Mouse (Mus musculus) hindbrain, postnatal 0 days (tissue): Measurements from ENCODE around the gene Snf8. TPM values are rescaled to one million over a fixed set of nuclear protein-coding genes. Genes with fewer than 3 reads are reported as not detected.

Experiments
- ATAC-seq: fragments of 200-750 bp; cut with Nextera tagmentation; 2 replicates; pipeline ENCODE4 v1.8.0; 2017; ENCODE audit warnings: mild to moderate bottlenecking, moderate TSS enrichment, moderate library complexity
- DNase-seq: peaks from one replicate; pipeline ENCODE4 v3.0.0-alpha.2; 2015; ENCODE audit warnings: low spot score
- H3K27ac ChIP-seq: fragments of 300-500 bp; sonication (generic); 2 replicates; pipeline ENCODE4 v1.5.1; 2014; ENCODE audit warnings: mild to moderate bottlenecking
- H3K27me3 ChIP-seq: fragments of 300-500 bp; sonication (generic); 2 replicates; pipeline ENCODE4 v1.6.1; 2014; ENCODE audit warnings: low read length, mixed read lengths; ENCODE audit not compliant: insufficient read depth
- H3K36me3 ChIP-seq: fragments of 300-500 bp; sonication (generic); 2 replicates; pipeline ENCODE4 v1.6.1; 2014; ENCODE audit warnings: low read length, mixed read lengths; ENCODE audit not compliant: insufficient read depth
- H3K4me1 ChIP-seq: fragments of 300-500 bp; sonication (generic); 2 replicates; pipeline ENCODE4 v1.6.1; 2014; ENCODE audit warnings: antibody characterized with exemption, low read length, mixed read lengths; ENCODE audit not compliant: insufficient read depth
- H3K4me2 ChIP-seq: fragments of 300-500 bp; sonication (generic); 2 replicates; pipeline ENCODE4 v1.6.1; 2014; ENCODE audit warnings: low read depth, mild to moderate bottlenecking, low read length, moderate library complexity, mixed read lengths
- H3K4me3 ChIP-seq: fragments of 300-500 bp; sonication (generic); 2 replicates; pipeline ENCODE4 v1.5.1; 2014; ENCODE audit warnings: low read length
- H3K9ac ChIP-seq: fragments of 300-500 bp; sonication (generic); replicated peaks from 2 replicates; pipeline ENCODE4 v1.6.1; 2014; ENCODE audit warnings: mild to moderate bottlenecking, low read length, moderate library complexity, mixed read lengths
- H3K9me3 ChIP-seq: fragments of 300-500 bp; sonication (generic); 2 replicates; pipeline ENCODE4 v1.6.1; 2016; ENCODE audit warnings: low read length, mixed read lengths
- CTCF ChIP-seq: IDR thresholded peaks from 2 replicates; pipeline ENCODE4 v1.5.1; 2016; ENCODE audit warnings: antibody characterized with exemption, control low read depth, low read depth
- WGBS: fragments of 180-500 bp; shearing (Covaris S2); extraction: QIAGEN DNeasy Blood & Tissue Kit; methylation state at CpG from one replicate; pipeline ENCODE4 v1.1.7; 2014; 5-methylcytosine and 5-hydroxymethylcytosine counted together
- polyA plus RNA-seq: library from polyadenylated mRNA; unstranded; fragments of >200 nt; fragmentation: Nextera tagmentation; extraction: Ambion mirVana; gene quantifications from 2 replicates; pipeline ENCODE4 v1.2.1, GENCODE M21; 2015
- total RNA-seq: library from RNA; depleted of rRNA; stranded (reverse); fragments of >200 nt; gene quantifications from 2 replicates; pipeline ENCODE4 v1.2.3, GENCODE M21; 2014

Snf8 gene
- total and polyA plus RNA-seq, 2 experiments from 2014 or later: 21.4 to 114 TPM

- no peaks in the 10 kb centered on the region for H3K9me3 ChIP-seq
- H3K9ac ChIP-seq: peak overlapping the region; percentile 69
- peak overlapping the region; percentile 74 for H3K4me3 ChIP-seq
- H3K4me1 ChIP-seq: peaks cover 10% of the 10 kb centered on the region
- H3K36me3 ChIP-seq: no peaks in the 10 kb centered on the region
- ATAC-seq (peak; percentile 40; the same call in 1 of the 2 replicates), DNase-seq (peak; percentile 6)
- H3K27ac ChIP-seq: peak overlapping the region; percentile 46
- no peak for TF ChIP-seq CTCF
- H3K27me3 ChIP-seq: no peaks in the 10 kb centered on the region
- WGBS: 6% methylated on average over 6 of the region's 6 CpGs
- H3K4me2 ChIP-seq: peak overlapping the region; percentile 80
Measured at GRCm38 (mm10) chr11:96035133-96035532, 448 bp downstream of the Snf8 start.

GRCm38 (mm10) chr11:96037499-96037898 lies 2.8 kb downstream of the Snf8 start:
- Histone ChIP-seq H3K9me3 (no peaks in the 10 kb centered on the region), H3K27me3 (no peaks in the 10 kb centered on the region), H3K27ac (no peak overlapping the region), H3K9ac (no peak overlapping the region), H3K36me3 (no peaks in the 10 kb centered on the region), H3K4me1 (peaks cover 10% of the 10 kb centered on the region), H3K4me2 (no peak overlapping the region), H3K4me3 (no peak overlapping the region)
- no peak for TF ChIP-seq CTCF
- ATAC-seq (no peak), DNase-seq (no peak)
- 92% methylated on average over 5 of the region's 5 CpGs for WGBS

DNA sequence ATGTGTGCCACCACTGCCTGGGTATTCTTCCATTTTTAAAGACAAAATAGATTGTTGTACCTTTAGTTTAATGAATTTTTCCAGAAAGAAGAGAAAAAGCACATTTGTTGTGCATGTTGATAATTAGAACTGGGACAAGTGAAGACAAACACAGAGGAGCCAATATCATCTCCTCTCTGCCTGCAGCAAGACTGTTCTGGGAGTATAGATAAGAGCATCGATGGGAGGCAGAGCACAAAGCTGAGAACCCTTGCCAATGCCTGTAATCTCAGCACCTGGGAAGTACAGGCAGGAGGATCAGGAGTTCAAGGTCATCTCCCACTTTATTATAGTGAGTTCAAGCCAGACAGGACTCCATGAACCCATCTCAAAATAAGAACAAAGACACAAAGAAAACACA lies 3.9 kb downstream of the Snf8 start:
- no peak overlapping the region for H3K9ac ChIP-seq
- DNase-seq (no peak), ATAC-seq (no peak)
- WGBS: 96% methylated on average over 1 of the region's 1 CpGs
- H3K4me1 ChIP-seq: peaks cover 10% of the 10 kb centered on the region
- no peak overlapping the region for H3K4me3 ChIP-seq
- H3K27me3 ChIP-seq: no peaks in the 10 kb centered on the region
- no peak overlapping the region for H3K4me2 ChIP-seq
- no peak overlapping the region for H3K27ac ChIP-seq
- H3K36me3 ChIP-seq: peaks cover 2% of the 10 kb centered on the region; the same call in 1 of the 2 replicates
- TF ChIP-seq CTCF: no peak
- no peaks in the 10 kb centered on the region for H3K9me3 ChIP-seq

GRCm38 (mm10) chr11:96044803-96045567 lies 10.3 kb downstream of the Snf8 start:
- Histone ChIP-seq H3K4me1 (no peaks in the 10 kb centered on the region), H3K4me3 (no peak overlapping the region), H3K9ac (no peak overlapping the region), H3K4me2 (no peak overlapping the region), H3K27me3 (no peaks in the 10 kb centered on the region), H3K36me3 (peaks cover 34% of the 10 kb centered on the region), H3K9me3 (no peaks in the 10 kb centered on the region), H3K27ac (no peak overlapping the region)
- no peak for ATAC-seq
- TF ChIP-seq CTCF: no peak
- 82% methylated on average over 11 of the region's 11 CpGs for WGBS
- no peak for DNase-seq

GRCm38 (mm10) chr11:96046028-96046427 lies 11.3 kb downstream of the Snf8 start:
- Histone ChIP-seq H3K4me3 (no peak overlapping the region), H3K27me3 (no peaks in the 10 kb centered on the region), H3K27ac (no peak overlapping the region), H3K4me2 (no peak overlapping the region), H3K9ac (no peak overlapping the region), H3K9me3 (no peaks in the 10 kb centered on the region), H3K4me1 (no peaks in the 10 kb centered on the region), H3K36me3 (peaks cover 42% of the 10 kb centered on the region)
- ATAC-seq: no peak
- no peak for DNase-seq
- no peak for TF ChIP-seq CTCF
- 80% methylated on average over 8 of the region's 8 CpGs for WGBS

GRCm38 (mm10) chr11:96046793-96047192 lies 12.1 kb downstream of the Snf8 start:
- no peak for ATAC-seq
- Histone ChIP-seq H3K4me2 (no peak overlapping the region), H3K9me3 (no peaks in the 10 kb centered on the region), H3K36me3 (peaks cover 49% of the 10 kb centered on the region), H3K9ac (no peak overlapping the region), H3K27ac (no peak overlapping the region), H3K4me1 (no peaks in the 10 kb centered on the region), H3K4me3 (no peak overlapping the region), H3K27me3 (no peaks in the 10 kb centered on the region)
- no peak for TF ChIP-seq CTCF
- 74% methylated on average over 2 of the region's 2 CpGs for WGBS
- DNase-seq: no peak
